Mouse (Mus musculus) bone marrow macrophage, adult 2 months (primary cell): ENCODE measurements around the gene Inpp4a.
A peak's percentile ranks its signal among the peaks of the same experiment; 100 is the strongest.

Experiments used
- CTCF ChIP-seq: IDR thresholded peaks from 2 replicates; pipeline ENCODE4 v1.5.1; 2012; ENCODE audit warnings: low read depth, mild to moderate bottlenecking, low read length, moderate library complexity
- POLR2A ChIP-seq: IDR thresholded peaks from 2 replicates; pipeline ENCODE4 v1.6.1; 2012; ENCODE audit warnings: mild to moderate bottlenecking, low read depth, low read length, borderline replicate concordance

DNA sequence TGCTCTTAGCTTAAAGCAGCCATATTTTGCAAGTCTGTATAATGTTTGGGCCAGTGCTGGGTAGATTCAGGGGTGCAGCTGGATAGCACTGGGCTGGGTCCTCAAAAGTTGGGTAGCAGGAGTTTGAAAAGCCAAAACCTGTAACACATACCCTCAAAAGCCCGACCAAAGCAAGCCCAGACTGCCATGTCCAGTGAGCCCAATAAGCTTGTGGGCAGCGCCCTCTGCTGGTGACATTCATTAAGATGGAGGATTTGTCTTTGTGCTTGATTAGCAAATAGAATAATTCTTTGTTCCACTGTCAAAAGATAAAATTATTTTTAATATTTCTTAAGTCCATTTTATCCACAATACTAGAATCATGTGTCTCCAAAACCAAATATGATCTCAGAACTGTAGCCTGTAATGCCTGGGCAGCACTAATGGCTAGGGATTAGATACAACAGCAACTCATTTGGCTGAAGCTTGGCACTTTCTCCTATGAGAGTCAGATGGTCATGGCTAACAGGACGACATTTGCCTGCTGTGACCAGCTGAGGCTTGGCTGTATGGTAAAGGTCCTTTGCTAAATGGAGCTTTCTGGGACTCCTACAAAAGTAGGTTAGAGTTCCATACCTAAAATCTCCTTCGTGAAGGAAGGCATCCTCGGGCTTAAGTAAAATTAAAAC is 48.9 kb upstream of the Inpp4a start:
- peak; percentile 80 for TF ChIP-seq CTCF
- no peak for TF ChIP-seq POLR2A
